Mouse (Mus musculus): ENCODE measurements around the gene Fchsd2. TPM values are rescaled to one million over a fixed set of nuclear protein-coding genes. Genes with fewer than 3 reads are reported as not detected.
A peak's percentile ranks its signal among the peaks of the same experiment; 100 is the strongest.

The Fchsd2 gene
- 4.5 and 4.9 TPM in 2 replicates for polyA plus RNA-seq (2015; fragmentation: Nextera tagmentation; extraction: Ambion mirVana)

- Histone ChIP-seq H3K4me2 (no peak within 1 kb of the TSS), H3K27ac (replicated peaks) (peak within 1 kb of the TSS; percentile 51), H3K9me3 (replicated peaks) (no peaks in the 10 kb centered on the region), H3K4me3 (replicated peaks) (no peak within 1 kb of the TSS), H3K36me3 (replicated peaks) (no peaks in the 10 kb centered on the region), H3K9ac (no peak within 1 kb of the TSS), H3K27me3 (no peaks in the 10 kb centered on the region), H3K4me1 (replicated peaks) (peaks cover 42% of the 10 kb centered on the region)
- WGBS (ENCODE audit: insufficient replicate concordance) = 38% methylated on average over 7 of the region's 7 CpGs
- no peak for ATAC-seq (ENCODE audit: insufficient read depth)
These were observed at the start of gene Fchsd2 for GRCm38 (mm10) chr7:101092618-101093017. TSS of gene Fchsd2 (plus strand) at chr7:101092863.

GRCm38 (mm10) chr7:101043846-101044541, 48.7 kb upstream of the Fchsd2 start:
- 65% methylated on average over 8 of the region's 8 CpGs for WGBS (ENCODE audit: insufficient replicate concordance)
- no peak overlapping the region for H3K4me3 ChIP-seq (replicated peaks)
- no peaks in the 10 kb centered on the region for H3K36me3 ChIP-seq (replicated peaks)
- no peaks in the 10 kb centered on the region for H3K27me3 ChIP-seq
- no peak overlapping the region for H3K27ac ChIP-seq (replicated peaks)
- H3K4me1 ChIP-seq (replicated peaks) = peaks cover 15% of the 10 kb centered on the region
- no peak overlapping the region for H3K9ac ChIP-seq
- no peak overlapping the region for H3K4me2 ChIP-seq
- no peak for ATAC-seq (ENCODE audit: insufficient read depth)
- no peaks in the 10 kb centered on the region for H3K9me3 ChIP-seq (replicated peaks)

GRCm38 (mm10) chr7:101048247-101048646, 44.4 kb upstream of the Fchsd2 start:
- H3K27ac ChIP-seq (replicated peaks) = no peak overlapping the region
- WGBS (ENCODE audit: insufficient replicate concordance) = 69% methylated on average over 5 of the region's 5 CpGs
- no peak overlapping the region for H3K4me3 ChIP-seq (replicated peaks)
- peaks cover 10% of the 10 kb centered on the region for H3K4me1 ChIP-seq (replicated peaks)
- no peak overlapping the region for H3K9ac ChIP-seq
- no peak for ATAC-seq (ENCODE audit: insufficient read depth)
- no peaks in the 10 kb centered on the region for H3K36me3 ChIP-seq (replicated peaks)
- H3K4me2 ChIP-seq = no peak overlapping the region
- H3K27me3 ChIP-seq = no peaks in the 10 kb centered on the region
- no peaks in the 10 kb centered on the region for H3K9me3 ChIP-seq (replicated peaks)

- no peak overlapping the region for H3K4me2 ChIP-seq
- H3K27ac ChIP-seq (replicated peaks) = no peak overlapping the region
- H3K9ac ChIP-seq = no peak overlapping the region
- no peaks in the 10 kb centered on the region for H3K9me3 ChIP-seq (replicated peaks)
- peaks cover 10% of the 10 kb centered on the region for H3K4me1 ChIP-seq (replicated peaks)
- WGBS (ENCODE audit: insufficient replicate concordance) = 69% methylated on average over 7 of the region's 7 CpGs
- H3K36me3 ChIP-seq (replicated peaks) = no peaks in the 10 kb centered on the region
- ATAC-seq (ENCODE audit: insufficient read depth) = no peak
- no peaks in the 10 kb centered on the region for H3K27me3 ChIP-seq
- no peak overlapping the region for H3K4me3 ChIP-seq (replicated peaks)
These were observed 43.2 kb upstream of the Fchsd2 start for GRCm38 (mm10) chr7:101049326-101050087.

- Histone ChIP-seq H3K9me3 (replicated peaks) (no peaks in the 10 kb centered on the region), H3K4me3 (replicated peaks) (no peak overlapping the region), H3K27me3 (no peaks in the 10 kb centered on the region), H3K4me2 (no peak overlapping the region), H3K9ac (no peak overlapping the region), H3K36me3 (replicated peaks) (no peaks in the 10 kb centered on the region), H3K4me1 (replicated peaks) (peaks cover 10% of the 10 kb centered on the region), H3K27ac (replicated peaks) (0 out of 2 replicates have a peak overlapping the region, but pooled peaks have one; percentile 14)
- ATAC-seq (ENCODE audit: insufficient read depth) = 0 out of 2 replicates have a peak, but pooled peaks have one; percentile 22
- WGBS (ENCODE audit: insufficient replicate concordance) = 34% methylated on average over 13 of the region's 13 CpGs
These were observed 41.7 kb upstream of the Fchsd2 start for GRCm38 (mm10) chr7:101050724-101051550.

GRCm38 (mm10) chr7:101051551-101052221, 41.0 kb upstream of the Fchsd2 start:
- Histone ChIP-seq H3K9me3 (replicated peaks) (no peaks in the 10 kb centered on the region), H3K4me1 (replicated peaks) (peaks cover 10% of the 10 kb centered on the region), H3K4me3 (replicated peaks) (no peak overlapping the region), H3K27me3 (no peaks in the 10 kb centered on the region), H3K9ac (no peak overlapping the region), H3K27ac (replicated peaks) (0 out of 2 replicates have a peak overlapping the region, but pooled peaks have one; percentile 14), H3K36me3 (replicated peaks) (no peaks in the 10 kb centered on the region), H3K4me2 (no peak overlapping the region)
- 16% methylated on average over 11 of the region's 11 CpGs for WGBS (ENCODE audit: insufficient replicate concordance)
- no peak for ATAC-seq (ENCODE audit: insufficient read depth)

- no peaks in the 10 kb centered on the region for H3K36me3 ChIP-seq (replicated peaks)
- no peak overlapping the region for H3K27ac ChIP-seq (replicated peaks)
- no peak overlapping the region for H3K9ac ChIP-seq
- H3K27me3 ChIP-seq = no peaks in the 10 kb centered on the region
- no peak for ATAC-seq (ENCODE audit: insufficient read depth)
- WGBS (ENCODE audit: insufficient replicate concordance) = 48% methylated on average over 2 of the region's 2 CpGs
- H3K4me1 ChIP-seq (replicated peaks) = peaks cover 10% of the 10 kb centered on the region
- H3K9me3 ChIP-seq (replicated peaks) = no peaks in the 10 kb centered on the region
- no peak overlapping the region for H3K4me2 ChIP-seq
- H3K4me3 ChIP-seq (replicated peaks) = no peak overlapping the region
These were observed 39.5 kb upstream of the Fchsd2 start for GRCm38 (mm10) chr7:101053136-101053535.

- peaks cover 15% of the 10 kb centered on the region; the same call in 1 of the 2 replicates for H3K4me1 ChIP-seq (replicated peaks)
- H3K9me3 ChIP-seq (replicated peaks) = no peaks in the 10 kb centered on the region
- no peak overlapping the region for H3K27ac ChIP-seq (replicated peaks)
- H3K27me3 ChIP-seq = no peaks in the 10 kb centered on the region
- no peak overlapping the region for H3K4me3 ChIP-seq (replicated peaks)
- no peak overlapping the region for H3K9ac ChIP-seq
- no peak overlapping the region for H3K4me2 ChIP-seq
- no peak for ATAC-seq (ENCODE audit: insufficient read depth)
- 63% methylated on average over 4 of the region's 4 CpGs for WGBS (ENCODE audit: insufficient replicate concordance)
- H3K36me3 ChIP-seq (replicated peaks) = no peaks in the 10 kb centered on the region
These were observed 35.4 kb upstream of the Fchsd2 start for GRCm38 (mm10) chr7:101057309-101057708.

GRCm38 (mm10) chr7:101059188-101059587, 33.5 kb upstream of the Fchsd2 start:
- Histone ChIP-seq H3K36me3 (replicated peaks) (no peaks in the 10 kb centered on the region), H3K27ac (replicated peaks) (no peak overlapping the region), H3K9me3 (replicated peaks) (no peaks in the 10 kb centered on the region), H3K9ac (no peak overlapping the region), H3K27me3 (no peaks in the 10 kb centered on the region), H3K4me3 (replicated peaks) (no peak overlapping the region), H3K4me2 (no peak overlapping the region), H3K4me1 (replicated peaks) (peaks cover 30% of the 10 kb centered on the region)
- ATAC-seq (ENCODE audit: insufficient read depth) = no peak
- WGBS (ENCODE audit: insufficient replicate concordance) = 71% methylated on average over 5 of the region's 5 CpGs

- Histone ChIP-seq H3K36me3 (replicated peaks) (no peaks in the 10 kb centered on the region), H3K4me2 (peak overlapping the region; percentile 44; the same call in 1 of the 2 replicates), H3K27ac (replicated peaks) (0 out of 2 replicates have a peak overlapping the region, but pooled peaks have one; percentile 15), H3K4me1 (replicated peaks) (peaks cover 30% of the 10 kb centered on the region), H3K4me3 (replicated peaks) (no peak overlapping the region), H3K9ac (no peak overlapping the region), H3K27me3 (no peaks in the 10 kb centered on the region), H3K9me3 (replicated peaks) (no peaks in the 10 kb centered on the region)
- 11% methylated on average over 5 of the region's 5 CpGs for WGBS (ENCODE audit: insufficient replicate concordance)
- no peak for ATAC-seq (ENCODE audit: insufficient read depth)
These were observed 32.2 kb upstream of the Fchsd2 start for GRCm38 (mm10) chr7:101060476-101060875.
